Mouse (Mus musculus) hindbrain, embryonic 11.5 days (tissue): ENCODE measurements around the gene Col4a1. TPM values are rescaled to one million over a fixed set of nuclear protein-coding genes. Genes with fewer than 3 reads are reported as not detected.

Source experiments
- ATAC-seq: fragments of 200-750 bp; cut with Nextera tagmentation; 2 replicates; pipeline ENCODE4 v1.8.0; 2017; ENCODE audit warnings: mild to moderate bottlenecking, moderate TSS enrichment, moderate library complexity; ENCODE audit not compliant: low FRiP score
- DNase-seq: peaks from one replicate; pipeline ENCODE4 v3.0.0-alpha.2; 2015; ENCODE audit warnings: low spot score
- H3K27ac ChIP-seq: fragments of 300-500 bp; sonication (generic); 2 replicates; pipeline ENCODE4 v1.5.1; 2014; ENCODE audit warnings: mild to moderate bottlenecking, low read depth, low read length
- H3K27me3 ChIP-seq: fragments of 300-500 bp; sonication (generic); 2 replicates; pipeline ENCODE4 v1.6.1; 2014; ENCODE audit warnings: mild to moderate bottlenecking, low read length, moderate library complexity, mixed read lengths; ENCODE audit not compliant: control insufficient read depth, insufficient read depth
- H3K36me3 ChIP-seq: fragments of 300-500 bp; sonication (generic); 2 replicates; pipeline ENCODE4 v1.6.1; 2014; ENCODE audit warnings: mild to moderate bottlenecking, low read length, moderate library complexity, mixed read lengths; ENCODE audit not compliant: control insufficient read depth, insufficient read depth
- H3K4me1 ChIP-seq: fragments of 300-500 bp; sonication (generic); replicated peaks from 2 replicates; pipeline ENCODE4 v1.6.1; 2014; ENCODE audit warnings: low read length, mixed read lengths; ENCODE audit not compliant: control insufficient read depth, insufficient read depth
- H3K4me2 ChIP-seq: fragments of 300-500 bp; sonication (generic); replicated peaks from 2 replicates; pipeline ENCODE4 v1.6.1; 2014; ENCODE audit warnings: mild to moderate bottlenecking, low read depth, low read length
- H3K4me3 ChIP-seq: fragments of 300-500 bp; sonication (generic); 2 replicates; pipeline ENCODE4 v1.5.1; 2014; ENCODE audit warnings: low read depth, low read length
- H3K9ac ChIP-seq: fragments of 300-500 bp; sonication (generic); 2 replicates; pipeline ENCODE4 v1.6.1; 2014; ENCODE audit warnings: low read depth, low read length
- H3K9me3 ChIP-seq: fragments of 300-500 bp; sonication (generic); 2 replicates; pipeline ENCODE4 v1.6.1; 2016; ENCODE audit warnings: low read length; ENCODE audit not compliant: control insufficient read depth
- WGBS: fragments of 180-500 bp; shearing (Covaris S2); extraction: QIAGEN DNeasy Blood & Tissue Kit; methylation state at CpG from one replicate; pipeline ENCODE4 v1.1.7; 2014; 5-methylcytosine and 5-hydroxymethylcytosine counted together
- polyA plus RNA-seq: library from polyadenylated mRNA; unstranded; fragments of >200 nt; fragmentation: Nextera tagmentation; extraction: Ambion mirVana; gene quantifications from 2 replicates; pipeline ENCODE4 v1.2.1, GENCODE M21; 2014

Col4a1 gene
- polyA plus RNA-seq, 1 experiment from 2014 or later, result 91.8 TPM

DNA sequence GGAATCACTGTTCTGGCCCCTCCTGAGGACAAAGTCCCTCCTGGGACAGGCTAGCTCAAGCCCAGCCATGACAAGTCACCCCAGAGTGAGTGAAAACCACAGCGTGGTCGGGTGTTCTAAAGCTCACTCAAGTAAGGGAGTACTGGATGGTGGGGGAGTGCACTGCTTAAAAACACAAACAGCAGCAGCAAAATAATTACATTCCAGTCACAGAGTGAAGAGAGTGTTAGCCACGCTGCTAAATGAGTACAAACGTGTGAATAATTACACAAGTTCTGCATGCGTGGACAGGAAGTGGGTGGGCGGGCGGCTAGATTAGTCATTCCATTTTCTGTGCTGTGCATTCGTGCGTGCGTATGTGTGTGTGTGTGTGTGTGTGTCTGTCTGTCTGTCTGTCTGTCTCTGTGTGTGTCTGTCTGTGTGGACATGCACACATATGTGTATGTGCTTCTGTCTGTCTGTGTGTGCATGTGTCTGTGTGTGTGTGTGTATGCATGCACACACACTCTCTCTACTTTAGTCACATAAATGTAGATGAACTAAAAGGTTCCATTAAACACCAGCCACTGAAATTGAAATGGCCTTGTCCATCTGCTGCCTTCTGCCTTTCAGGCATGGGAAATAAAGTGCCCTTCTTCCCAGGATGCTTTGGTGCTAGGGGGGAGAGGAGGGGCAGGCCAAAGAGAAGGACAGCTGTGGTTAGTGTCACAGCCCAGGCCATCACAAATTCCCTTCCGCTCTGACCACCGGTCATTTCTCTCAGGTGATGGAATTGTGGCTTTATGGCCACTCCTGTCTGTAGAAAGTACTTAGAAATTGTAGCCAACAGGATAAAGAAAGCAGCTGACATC, 109.1 kb downstream of the Col4a1 start:
- ATAC-seq (0 out of 2 replicates have a peak, but pooled peaks have one; percentile 43), DNase-seq (peak; percentile 26)
- peak overlapping the region; percentile 10; the same call in 1 of the 2 replicates for H3K27ac ChIP-seq
- no peaks in the 10 kb centered on the region for H3K27me3 ChIP-seq
- no peak overlapping the region for H3K4me2 ChIP-seq
- no peaks in the 10 kb centered on the region for H3K4me1 ChIP-seq
- 80% methylated on average over 12 of the region's 12 CpGs for WGBS
- H3K4me3 ChIP-seq, result no peak overlapping the region
- no peaks in the 10 kb centered on the region for H3K36me3 ChIP-seq
- no peaks in the 10 kb centered on the region for H3K9me3 ChIP-seq
- no peak overlapping the region for H3K9ac ChIP-seq

DNA sequence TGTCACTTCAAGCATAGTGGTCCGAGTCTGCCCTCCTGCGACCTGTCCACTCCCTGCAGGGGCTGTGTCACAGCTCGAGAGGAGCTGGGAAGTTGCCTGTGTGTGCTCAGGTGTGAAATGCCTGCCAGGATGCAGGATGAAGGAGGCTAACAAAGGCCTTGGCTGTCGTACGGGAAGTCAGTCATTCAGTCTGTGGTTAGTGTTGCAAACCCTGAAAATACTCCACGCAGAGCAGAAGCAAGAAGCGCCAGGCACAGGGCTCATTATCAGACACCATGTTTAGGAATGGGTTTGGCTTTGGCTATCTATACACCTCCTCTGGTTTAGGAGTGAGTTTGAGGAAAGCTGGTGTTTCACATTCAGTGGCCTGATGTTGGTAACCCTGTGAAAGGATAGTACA, 114.0 kb downstream of the Col4a1 start:
- no peaks in the 10 kb centered on the region for H3K27me3 ChIP-seq
- no peaks in the 10 kb centered on the region for H3K9me3 ChIP-seq
- H3K4me1 ChIP-seq, result no peaks in the 10 kb centered on the region
- DNase-seq (no peak), ATAC-seq (no peak)
- no peak overlapping the region for H3K4me2 ChIP-seq
- no peak overlapping the region for H3K27ac ChIP-seq
- no peaks in the 10 kb centered on the region for H3K36me3 ChIP-seq
- H3K9ac ChIP-seq, result no peak overlapping the region
- H3K4me3 ChIP-seq, result no peak overlapping the region
- 76% methylated on average over 7 of the region's 7 CpGs for WGBS

GRCm38 (mm10) chr8:11197988-11198387, 114.6 kb downstream of the Col4a1 start:
- no peaks in the 10 kb centered on the region for H3K27me3 ChIP-seq
- H3K9ac ChIP-seq, result no peak overlapping the region
- 83% methylated on average over 3 of the region's 3 CpGs for WGBS
- DNase-seq (no peak), ATAC-seq (no peak)
- H3K9me3 ChIP-seq, result no peaks in the 10 kb centered on the region
- no peaks in the 10 kb centered on the region for H3K36me3 ChIP-seq
- H3K4me3 ChIP-seq, result no peak overlapping the region
- no peaks in the 10 kb centered on the region for H3K4me1 ChIP-seq
- H3K4me2 ChIP-seq, result no peak overlapping the region
- H3K27ac ChIP-seq, result no peak overlapping the region

GRCm38 (mm10) chr8:11197261-11197660, 115.4 kb downstream of the Col4a1 start:
- H3K4me3 ChIP-seq, result no peak overlapping the region
- ATAC-seq (no peak), DNase-seq (no peak)
- H3K9ac ChIP-seq, result no peak overlapping the region
- H3K36me3 ChIP-seq, result no peaks in the 10 kb centered on the region
- H3K4me1 ChIP-seq, result no peaks in the 10 kb centered on the region
- H3K9me3 ChIP-seq, result no peaks in the 10 kb centered on the region
- H3K27ac ChIP-seq, result no peak overlapping the region
- 83% methylated on average over 11 of the region's 11 CpGs for whole genome bisulfite sequencing
- H3K27me3 ChIP-seq, result no peaks in the 10 kb centered on the region
- no peak overlapping the region for H3K4me2 ChIP-seq

DNA sequence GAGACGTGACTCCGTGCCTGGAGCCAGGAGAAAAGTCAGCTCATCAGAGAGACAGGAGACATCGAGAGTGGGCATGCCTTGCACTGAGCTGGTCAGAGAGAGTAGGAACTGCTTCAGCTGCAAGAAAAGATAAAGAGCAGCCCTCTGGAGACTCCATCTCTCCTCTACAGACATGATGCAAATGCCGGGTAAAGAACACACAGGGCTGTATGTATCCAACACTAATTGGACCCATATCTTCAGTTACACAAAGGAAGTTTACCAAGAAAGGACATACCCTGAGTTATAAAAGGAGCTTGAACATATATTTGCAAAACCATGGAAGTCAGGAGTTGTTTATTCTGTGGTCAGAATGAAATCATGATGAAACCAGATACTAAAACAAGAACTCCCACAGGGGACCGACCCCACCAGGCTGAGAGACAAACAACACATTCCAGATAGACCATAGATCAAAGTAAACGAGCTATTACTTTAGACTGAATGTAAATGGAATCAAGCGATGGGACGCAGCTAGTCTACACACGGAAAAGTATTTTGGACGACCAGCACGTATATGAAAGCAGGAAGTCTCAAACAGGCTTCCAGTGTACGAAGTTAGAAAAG, 119.8 kb downstream of the Col4a1 start:
- no peaks in the 10 kb centered on the region for H3K36me3 ChIP-seq

GRCm38 (mm10) chr8:11187581-11188271, 124.9 kb downstream of the Col4a1 start:
- Histone ChIP-seq H3K4me3 (peak overlapping the region; percentile 33), H3K27ac (no peak overlapping the region), H3K36me3 (no peaks in the 10 kb centered on the region), H3K27me3 (peaks cover 8% of the 10 kb centered on the region), H3K9me3 (no peaks in the 10 kb centered on the region), H3K9ac (peak overlapping the region; percentile 32), H3K4me1 (peaks cover 3% of the 10 kb centered on the region; the same call in 1 of the 2 replicates), H3K4me2 (peak overlapping the region; percentile 86)
- ATAC-seq, result peak; percentile 84
- DNase-seq, result peak; percentile 89
- WGBS, result 3% methylated on average over 46 of the region's 46 CpGs

More for the DNA sequence above, 119.8 kb downstream of the Col4a1 start:
- WGBS, result 74% methylated on average over 12 of the region's 12 CpGs
- Histone ChIP-seq H3K9ac (no peak overlapping the region), H3K27me3 (peaks cover 8% of the 10 kb centered on the region), H3K27ac (no peak overlapping the region), H3K9me3 (no peaks in the 10 kb centered on the region), H3K4me1 (peaks cover 3% of the 10 kb centered on the region; the same call in 1 of the 2 replicates), H3K4me3 (no peak overlapping the region), H3K4me2 (no peak overlapping the region)
- ATAC-seq, result no peak
- no peak for DNase-seq

- peaks cover 8% of the 10 kb centered on the region for H3K27me3 ChIP-seq
- 93% methylated on average over 4 of the region's 4 CpGs for WGBS
- no peak for ATAC-seq
- H3K9me3 ChIP-seq, result no peaks in the 10 kb centered on the region
- H3K4me3 ChIP-seq, result no peak overlapping the region
- DNase-seq, result no peak
- H3K4me1 ChIP-seq, result peaks cover 3% of the 10 kb centered on the region; the same call in 1 of the 2 replicates
- H3K9ac ChIP-seq, result no peak overlapping the region
- H3K4me2 ChIP-seq, result no peak overlapping the region
- no peaks in the 10 kb centered on the region for H3K36me3 ChIP-seq
- H3K27ac ChIP-seq, result no peak overlapping the region
Measured at GRCm38 (mm10) chr8:11186456-11186855, 126.2 kb downstream of the Col4a1 start.

DNA sequence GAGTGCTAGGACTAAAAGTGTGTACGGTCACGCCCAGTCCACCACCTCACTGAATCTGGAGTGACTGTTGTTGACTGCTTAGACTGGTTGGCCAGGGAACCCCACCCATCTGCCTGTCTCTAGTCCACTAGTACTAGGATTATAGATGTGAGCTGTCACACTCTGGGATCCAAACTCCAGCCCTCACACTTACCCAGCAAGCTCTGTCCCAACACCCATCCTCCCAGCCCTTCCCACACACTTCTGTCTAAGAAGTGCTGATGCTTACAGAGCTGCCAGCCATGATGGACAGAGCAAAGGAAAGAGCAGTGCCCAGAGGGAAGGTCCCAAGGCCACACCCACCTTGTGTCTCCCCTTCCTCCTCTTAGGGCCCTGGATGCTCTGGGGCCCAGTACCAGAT, 127.0 kb downstream of the Col4a1 start:
- no peak for ATAC-seq
- Histone ChIP-seq H3K9me3 (no peaks in the 10 kb centered on the region), H3K4me2 (no peak overlapping the region), H3K27me3 (peaks cover 8% of the 10 kb centered on the region), H3K27ac (no peak overlapping the region), H3K9ac (no peak overlapping the region), H3K36me3 (no peaks in the 10 kb centered on the region), H3K4me3 (no peak overlapping the region), H3K4me1 (peaks cover 7% of the 10 kb centered on the region)
- 95% methylated on average over 2 of the region's 2 CpGs for WGBS
- no peak for DNase-seq
